Mouse (Mus musculus) testis, adult 2 months (tissue): ENCODE data around the gene Apol7e.

ENCODE experiments used
- CTCF ChIP-seq: fragments of 200-500 bp; IDR thresholded peaks from 2 replicates; pipeline ENCODE4 v1.5.1; 2012; ENCODE audit warnings: low read depth, mild to moderate bottlenecking, inconsistent platforms, low read length, moderate library complexity; ENCODE audit not compliant: control insufficient read depth, insufficient read depth, insufficient replicate concordance
- POLR2A ChIP-seq: fragments of 200-500 bp; IDR thresholded peaks from 2 replicates; pipeline ENCODE4 v1.6.1; 2012; ENCODE audit warnings: low read depth, mild to moderate bottlenecking, inconsistent platforms, low read length, moderate library complexity; ENCODE audit not compliant: control insufficient read depth

GRCm38 (mm10) chr15:77766981-77767380, 68.3 kb downstream of the Apol7e start:
- TF ChIP-seq POLR2A, result no peak
- TF ChIP-seq CTCF, result no peak
